Mouse (Mus musculus) liver, embryonic 13.5 days (tissue): ENCODE measurements around the gene Lgi4. TPM values are rescaled to one million over a fixed set of nuclear protein-coding genes. Genes with fewer than 3 reads are reported as not detected.

ENCODE experiments used
- ATAC-seq: fragments of 200-750 bp; cut with Nextera tagmentation; 2 replicates; pipeline ENCODE4 v1.8.0; 2017; ENCODE audit warnings: low read depth, mild to moderate bottlenecking, moderate number of reproducible peaks, moderate library complexity
- DNase-seq: peaks from one replicate; pipeline ENCODE4 v3.0.0; 2022
- H3K27ac ChIP-seq: fragments of 300-500 bp; sonication (generic); 2 replicates; pipeline ENCODE4 v1.5.1; 2015; ENCODE audit warnings: moderate library complexity, mild to moderate bottlenecking, inconsistent platforms
- H3K27me3 ChIP-seq: fragments of 300-500 bp; sonication (generic); 2 replicates; pipeline ENCODE4 v1.6.1; 2015; ENCODE audit warnings: mild to moderate bottlenecking, inconsistent platforms
- H3K36me3 ChIP-seq: fragments of 300-500 bp; sonication (generic); 2 replicates; pipeline ENCODE4 v1.6.1; 2015; ENCODE audit warnings: mild to moderate bottlenecking, inconsistent platforms
- H3K4me1 ChIP-seq: fragments of 300-500 bp; sonication (generic); replicated peaks from 2 replicates; pipeline ENCODE4 v1.6.1; 2015; ENCODE audit warnings: inconsistent platforms
- H3K4me2 ChIP-seq: fragments of 300-500 bp; sonication (generic); 2 replicates; pipeline ENCODE4 v1.6.1; 2015; ENCODE audit warnings: inconsistent platforms, mild to moderate bottlenecking, moderate library complexity
- H3K4me3 ChIP-seq: fragments of 300-500 bp; sonication (generic); replicated peaks from 2 replicates; pipeline ENCODE4 v1.5.1; 2015; ENCODE audit warnings: mild to moderate bottlenecking, inconsistent platforms
- H3K9ac ChIP-seq: fragments of 300-500 bp; sonication (generic); 2 replicates; pipeline ENCODE4 v1.6.1; 2015; ENCODE audit warnings: mild to moderate bottlenecking, inconsistent platforms
- H3K9me3 ChIP-seq: fragments of 300-500 bp; sonication (generic); replicated peaks from 2 replicates; pipeline ENCODE4 v1.6.1; 2016; ENCODE audit warnings: inconsistent platforms
- whole genome bisulfite sequencing: fragments of 180-500 bp; shearing (Covaris S2); methylation state at CpG from one replicate; pipeline ENCODE4 v1.1.7; 2015; ENCODE audit not compliant: insufficient replicate concordance; 5-methylcytosine and 5-hydroxymethylcytosine counted together
- polyA plus RNA-seq: library from polyadenylated mRNA; unstranded; fragments of >200 nt; fragmentation: Nextera tagmentation; extraction: Ambion mirVana; gene quantifications from 2 replicates; pipeline ENCODE4 v1.2.1, GENCODE M21; 2015

Gene Lgi4
- polyA plus RNA-seq, 1 experiment from 2014 or later = 0.13 TPM

DNA sequence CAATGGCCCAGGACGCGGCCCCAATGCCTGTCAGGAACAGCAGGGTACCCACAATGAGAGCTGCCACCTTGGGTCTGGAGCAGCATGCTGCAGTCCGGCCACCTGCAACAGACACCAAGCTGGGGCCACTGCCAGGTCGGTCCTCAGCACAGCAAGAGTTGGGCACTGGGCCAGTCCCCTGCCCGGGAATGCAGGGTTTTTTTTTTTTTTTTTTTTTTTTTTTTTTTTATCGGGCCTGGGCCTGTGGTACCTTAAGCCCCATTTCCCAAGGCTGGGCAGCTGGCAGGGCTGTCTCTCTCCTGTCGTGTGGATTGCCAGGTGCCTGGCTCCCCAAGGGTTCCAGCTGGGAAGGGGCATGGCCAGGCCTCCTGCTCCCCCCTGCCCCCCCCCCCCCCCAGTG, 49.9 kb downstream of the Lgi4 start:
- Histone ChIP-seq H3K27ac (no peak overlapping the region), H3K36me3 (no peaks in the 10 kb centered on the region), H3K9me3 (no peaks in the 10 kb centered on the region), H3K4me3 (no peak overlapping the region), H3K4me2 (no peak overlapping the region), H3K4me1 (peaks cover 41% of the 10 kb centered on the region), H3K9ac (no peak overlapping the region), H3K27me3 (no peaks in the 10 kb centered on the region)
- DNase-seq = no peak
- ATAC-seq = no peak
- 46% methylated on average over 7 of the region's 7 CpGs for WGBS

DNA sequence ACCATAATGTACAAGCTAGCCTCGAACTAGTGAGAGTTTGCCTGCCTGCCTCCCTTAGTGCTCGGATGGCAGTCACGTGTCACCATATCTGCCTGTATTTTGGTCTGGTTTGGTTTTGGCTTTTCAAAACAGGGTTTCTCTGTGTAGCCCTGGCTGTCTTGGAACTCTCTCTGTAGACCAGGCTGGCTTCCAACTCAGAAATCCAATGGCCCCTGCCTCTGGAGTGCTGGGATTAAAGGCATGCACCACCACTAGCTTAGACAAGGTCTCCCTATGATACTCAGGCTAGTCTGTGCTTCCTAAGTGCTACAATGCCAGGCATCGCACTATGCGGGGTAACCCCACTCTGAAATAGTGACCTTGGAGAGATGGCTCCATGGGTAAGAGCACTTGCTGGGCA, 50.7 kb downstream of the Lgi4 start:
- H3K4me3 ChIP-seq = no peak overlapping the region
- no peak for DNase-seq
- no peak overlapping the region for H3K4me2 ChIP-seq
- 67% methylated on average over 5 of the region's 5 CpGs for WGBS
- H3K9me3 ChIP-seq = no peaks in the 10 kb centered on the region
- no peaks in the 10 kb centered on the region for H3K27me3 ChIP-seq
- no peaks in the 10 kb centered on the region for H3K36me3 ChIP-seq
- no peak overlapping the region for H3K9ac ChIP-seq
- peaks cover 41% of the 10 kb centered on the region for H3K4me1 ChIP-seq
- no peak for ATAC-seq
- no peak overlapping the region for H3K27ac ChIP-seq

DNA sequence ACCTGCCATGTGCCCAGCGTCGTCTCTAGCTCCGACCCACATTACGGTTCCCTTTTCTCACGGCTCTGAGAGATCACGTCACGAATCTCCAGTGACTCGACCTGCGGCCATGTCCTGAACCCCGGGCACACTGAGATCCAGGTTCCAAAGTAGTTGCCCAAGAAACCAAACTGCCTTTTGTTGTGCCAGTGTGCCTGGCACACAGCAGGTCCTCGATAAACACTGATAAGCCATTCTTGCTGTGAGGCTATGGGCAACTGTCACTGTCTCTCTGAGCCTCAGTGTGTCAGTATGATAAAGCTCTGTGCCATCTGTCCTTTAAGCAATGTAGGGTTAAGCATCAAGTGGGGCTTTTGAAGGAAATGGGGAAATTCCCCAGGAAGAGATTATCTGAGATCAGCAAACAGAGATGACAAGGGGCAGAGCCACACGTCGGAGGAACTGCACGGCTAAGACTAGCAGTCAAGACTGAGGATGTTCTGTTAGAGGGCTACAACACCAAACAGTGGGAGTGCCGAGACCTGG, 51.8 kb downstream of the Lgi4 start:
- no peak for ATAC-seq
- 45% methylated on average over 15 of the region's 15 CpGs for WGBS

DNA sequence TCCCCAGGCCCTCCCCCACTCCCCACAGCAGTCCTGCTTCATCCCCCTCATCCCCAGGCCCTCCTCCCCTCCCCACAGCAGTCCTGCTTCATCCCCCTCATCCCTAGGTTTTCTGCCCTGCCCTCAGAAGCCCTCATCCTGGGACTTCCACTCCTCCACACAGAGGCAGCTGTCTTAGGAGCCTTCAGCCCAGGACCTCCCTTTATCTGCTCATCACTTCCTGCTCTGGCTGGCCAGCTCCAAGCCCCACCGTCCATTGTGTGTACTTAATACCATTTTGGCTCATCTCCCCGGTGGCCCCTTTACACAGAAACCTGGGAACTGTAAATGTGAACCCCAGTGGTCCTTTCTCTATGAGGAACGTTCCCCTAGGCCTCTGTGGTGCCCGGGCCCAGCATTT, 52.9 kb downstream of the Lgi4 start:
- WGBS = 19% methylated on average over 4 of the region's 4 CpGs
- Histone ChIP-seq H3K4me3 (no peak overlapping the region), H3K27me3 (no peaks in the 10 kb centered on the region), H3K36me3 (no peaks in the 10 kb centered on the region), H3K27ac (no peak overlapping the region), H3K4me2 (no peak overlapping the region), H3K4me1 (peaks cover 57% of the 10 kb centered on the region), H3K9me3 (no peaks in the 10 kb centered on the region), H3K9ac (no peak overlapping the region)
- no peak for DNase-seq
- ATAC-seq = no peak

More for the DNA sequence above, 51.8 kb downstream of the Lgi4 start:
- Histone ChIP-seq H3K36me3 (no peaks in the 10 kb centered on the region), H3K4me1 (peaks cover 46% of the 10 kb centered on the region), H3K27me3 (no peaks in the 10 kb centered on the region), H3K27ac (peak overlapping the region; percentile 13; the same call in 1 of the 2 replicates), H3K4me3 (no peak overlapping the region), H3K4me2 (no peak overlapping the region), H3K9ac (no peak overlapping the region; the same call in 1 of the 2 replicates), H3K9me3 (no peaks in the 10 kb centered on the region)
- DNase-seq = no peak

DNA sequence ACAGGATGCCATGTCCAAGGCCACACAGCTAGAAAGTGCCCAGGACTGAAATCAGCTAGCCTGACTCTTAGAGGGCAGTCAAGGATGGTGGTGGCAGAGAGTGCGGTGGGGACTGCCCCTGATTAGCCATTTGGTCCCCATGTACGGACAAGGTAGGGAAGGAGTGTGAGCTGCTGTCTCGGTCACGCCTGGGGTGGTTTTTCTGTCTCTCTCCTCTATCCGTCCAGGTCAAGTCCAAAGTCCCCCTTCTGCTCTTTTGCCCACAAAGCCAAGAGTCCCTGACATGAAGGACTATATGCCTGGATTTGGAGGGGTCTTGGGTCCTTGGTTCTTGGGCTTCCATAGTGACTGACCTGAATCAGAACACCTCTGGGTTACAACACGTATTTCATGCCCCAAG, 54.7 kb downstream of the Lgi4 start:
- H3K27me3 ChIP-seq = no peaks in the 10 kb centered on the region
- 66% methylated on average over 6 of the region's 6 CpGs for WGBS
- peak overlapping the region; percentile 43 for H3K4me2 ChIP-seq
- no peak overlapping the region; the same call in 1 of the 2 replicates for H3K27ac ChIP-seq
- no peaks in the 10 kb centered on the region for H3K9me3 ChIP-seq
- peak overlapping the region; percentile 43 for H3K4me3 ChIP-seq
- no peak overlapping the region for H3K9ac ChIP-seq
- ATAC-seq (no peak), DNase-seq (no peak)
- H3K4me1 ChIP-seq = peaks cover 55% of the 10 kb centered on the region
- no peaks in the 10 kb centered on the region for H3K36me3 ChIP-seq

DNA sequence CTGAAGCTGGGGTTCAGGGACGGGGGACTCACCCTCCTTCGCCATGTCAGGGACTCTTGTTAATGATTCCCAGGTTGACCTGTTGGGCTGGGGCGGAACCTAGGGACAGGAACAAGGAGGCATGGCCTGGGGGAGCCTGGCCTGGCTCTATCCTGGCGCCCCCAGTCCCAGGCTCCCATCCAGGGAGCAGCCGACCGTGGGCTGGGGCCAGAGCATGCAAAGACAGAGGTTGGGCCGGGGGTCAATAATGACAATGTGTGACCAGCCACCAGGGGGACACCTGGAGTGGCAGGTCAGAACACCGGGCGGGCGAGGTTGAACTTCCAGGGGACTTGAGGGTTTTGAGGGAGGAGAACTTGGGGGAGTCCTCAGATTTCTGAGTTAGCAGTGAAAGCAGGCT, 55.5 kb downstream of the Lgi4 start:
- Histone ChIP-seq H3K9ac (peak overlapping the region; percentile 43), H3K4me2 (peak overlapping the region; percentile 43), H3K4me1 (peaks cover 51% of the 10 kb centered on the region), H3K9me3 (no peaks in the 10 kb centered on the region), H3K4me3 (peak overlapping the region; percentile 43), H3K36me3 (no peaks in the 10 kb centered on the region), H3K27me3 (no peaks in the 10 kb centered on the region), H3K27ac (peak overlapping the region; percentile 86)
- DNase-seq = no peak
- peak; percentile 16; the same call in 1 of the 2 replicates for ATAC-seq
- 51% methylated on average over 10 of the region's 10 CpGs for WGBS

DNA sequence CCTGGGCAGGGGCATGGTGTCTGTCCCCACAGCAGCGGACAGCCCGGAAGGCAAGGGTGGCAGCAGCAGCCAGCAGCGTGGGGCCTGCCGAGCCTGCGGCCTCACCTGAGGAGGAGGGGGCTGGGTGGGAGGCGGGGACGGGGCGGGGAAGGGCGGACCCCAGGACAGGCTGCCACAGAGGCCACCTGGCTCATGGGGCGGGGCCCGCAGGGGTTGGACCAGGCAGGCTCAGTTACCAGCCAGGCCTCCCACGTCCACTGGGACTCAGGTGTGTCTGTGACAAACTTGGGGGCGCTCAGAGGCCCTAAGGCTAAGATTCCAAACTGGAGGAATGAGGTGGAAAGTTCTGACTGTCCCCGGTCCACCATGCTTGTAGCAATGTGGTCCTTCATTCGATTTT, 56.0 kb downstream of the Lgi4 start, which contains the start of gene Hpn:
Gene Hpn, minus strand, starts transcription at position 109 of the 400 bp plus-strand sequence.
- WGBS = 16% methylated on average over 15 of the region's 15 CpGs
- H3K9ac ChIP-seq = peak within 1 kb of the TSS; percentile 43
- no peak for DNase-seq

DNA sequence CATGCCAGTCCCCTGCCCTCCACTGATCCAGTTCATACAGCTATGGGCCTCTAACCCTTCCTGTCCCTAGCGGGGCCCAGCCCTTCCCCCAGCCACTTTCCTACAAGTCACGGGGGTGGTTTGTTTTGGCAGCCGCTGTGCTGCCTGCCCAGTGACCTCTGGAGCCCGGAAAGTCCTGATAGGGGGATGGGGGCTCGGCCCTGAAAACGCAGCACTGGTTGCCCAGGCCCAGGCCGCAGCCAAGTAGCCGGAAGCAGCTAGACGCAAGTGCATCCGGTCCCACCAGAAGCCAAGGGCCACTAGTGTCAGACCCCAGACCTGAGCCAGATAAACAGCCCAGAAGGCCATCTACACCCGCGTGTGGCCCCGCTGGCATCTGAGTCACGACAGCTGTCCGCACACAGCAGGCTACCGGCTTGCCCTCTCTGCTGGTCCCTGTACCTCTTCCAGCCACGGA, 56.5 kb downstream of the Lgi4 start:
- Histone ChIP-seq H3K27ac (peak overlapping the region; percentile 86), H3K9me3 (no peaks in the 10 kb centered on the region), H3K36me3 (no peaks in the 10 kb centered on the region), H3K4me2 (peak overlapping the region; percentile 43), H3K4me1 (peaks cover 46% of the 10 kb centered on the region), H3K4me3 (peak overlapping the region; percentile 43; the same call in 1 of the 2 replicates), H3K27me3 (no peaks in the 10 kb centered on the region), H3K9ac (peak overlapping the region; percentile 43; the same call in 1 of the 2 replicates)
- DNase-seq (peak; percentile 25), ATAC-seq (peak; percentile 78)
- WGBS = 7% methylated on average over 17 of the region's 17 CpGs

More for the DNA sequence above, 56.0 kb downstream of the Lgi4 start, which contains the start of gene Hpn:
- no peaks in the 10 kb centered on the region for H3K27me3 ChIP-seq
- peak within 1 kb of the TSS; percentile 43 for H3K4me2 ChIP-seq
- no peaks in the 10 kb centered on the region for H3K36me3 ChIP-seq
- H3K4me1 ChIP-seq = peaks cover 46% of the 10 kb centered on the region
- no peaks in the 10 kb centered on the region for H3K9me3 ChIP-seq
- peak; percentile 71 for ATAC-seq
- peak within 1 kb of the TSS; percentile 86 for H3K27ac ChIP-seq
- H3K4me3 ChIP-seq = peak within 1 kb of the TSS; percentile 43

DNA sequence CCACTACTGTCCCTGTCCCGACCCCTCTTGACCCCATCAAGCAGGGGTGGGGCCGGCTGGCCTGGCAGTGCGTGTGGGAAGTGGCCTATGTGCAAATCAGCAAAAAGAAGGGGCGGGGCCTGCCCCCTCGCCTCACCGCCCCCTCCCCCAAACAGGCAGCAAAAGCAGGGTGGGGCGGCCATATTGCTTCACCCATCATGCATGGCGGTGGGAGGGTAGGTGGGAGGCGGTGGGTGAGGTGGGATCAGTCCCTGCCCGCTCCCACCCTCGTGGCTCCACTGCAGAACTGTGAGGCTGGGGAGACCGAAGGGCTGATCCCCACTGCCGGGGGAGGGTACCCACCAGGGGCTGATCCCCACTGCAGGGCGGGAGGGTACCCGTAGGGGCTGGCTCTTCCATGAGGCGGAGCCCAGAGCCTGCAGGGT, 57.6 kb downstream of the Lgi4 start:
- H3K9me3 ChIP-seq = no peaks in the 10 kb centered on the region
- H3K4me3 ChIP-seq = no peak overlapping the region
- H3K4me2 ChIP-seq = 0 out of 2 replicates have a peak overlapping the region, but pooled peaks have one; percentile 3
- 48% methylated on average over 16 of the region's 16 CpGs for WGBS
- no peaks in the 10 kb centered on the region for H3K27me3 ChIP-seq
- H3K4me1 ChIP-seq = peaks cover 36% of the 10 kb centered on the region
- DNase-seq = no peak
- ATAC-seq = no peak
- H3K9ac ChIP-seq = no peak overlapping the region
- peak overlapping the region; percentile 86 for H3K27ac ChIP-seq
- H3K36me3 ChIP-seq = no peaks in the 10 kb centered on the region

DNA sequence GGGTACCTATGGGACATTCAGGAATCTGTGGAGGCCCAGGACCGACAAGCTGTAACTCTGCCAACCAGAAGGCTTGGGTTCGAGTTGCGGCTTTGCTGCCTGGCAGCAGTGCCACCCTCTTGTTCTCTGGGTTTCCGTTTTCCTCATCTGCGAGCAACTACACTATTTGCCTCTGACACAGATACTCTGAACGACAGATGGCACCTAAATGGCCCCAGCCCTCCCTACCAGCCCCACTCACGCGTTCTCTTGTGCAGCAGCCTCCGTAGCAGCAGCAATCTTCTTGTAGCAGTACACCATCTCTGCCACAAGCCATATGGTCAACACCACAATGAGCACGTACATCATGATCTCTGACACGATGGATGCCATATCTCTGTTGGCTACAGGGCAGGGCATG, 58.3 kb downstream of the Lgi4 start:
- no peak for ATAC-seq
- no peak for DNase-seq
- H3K4me1 ChIP-seq = peaks cover 31% of the 10 kb centered on the region
- no peak overlapping the region for H3K27ac ChIP-seq
- H3K27me3 ChIP-seq = no peaks in the 10 kb centered on the region
- H3K4me3 ChIP-seq = no peak overlapping the region
- H3K9ac ChIP-seq = no peak overlapping the region
- no peak overlapping the region for H3K4me2 ChIP-seq
- H3K9me3 ChIP-seq = no peaks in the 10 kb centered on the region
- WGBS = 74% methylated on average over 11 of the region's 11 CpGs
- no peaks in the 10 kb centered on the region for H3K36me3 ChIP-seq

DNA sequence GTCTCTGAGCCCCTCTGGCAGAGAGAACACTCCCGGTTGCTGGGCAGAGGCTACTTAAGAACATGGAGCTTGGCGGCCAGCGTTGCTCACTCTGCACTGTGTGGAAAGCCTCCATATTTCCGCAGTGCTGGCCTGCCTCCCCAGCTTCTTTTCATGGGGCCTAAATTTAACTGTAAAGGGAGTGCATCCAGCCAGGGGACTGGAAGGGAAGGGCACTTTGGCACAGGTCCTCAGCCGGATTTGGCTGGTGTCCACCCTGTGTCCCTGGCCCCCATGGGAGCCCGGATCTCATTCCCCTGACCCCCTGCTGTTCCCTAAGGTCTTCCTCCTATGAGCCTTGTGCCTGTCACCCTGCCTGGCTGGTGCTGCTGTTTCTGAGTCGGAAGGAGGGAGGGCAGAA, 59.3 kb downstream of the Lgi4 start:
- H3K9me3 ChIP-seq = no peaks in the 10 kb centered on the region
- no peaks in the 10 kb centered on the region for H3K36me3 ChIP-seq
- H3K27ac ChIP-seq = no peak overlapping the region
- no peak for ATAC-seq
- no peak for DNase-seq
- no peak overlapping the region for H3K4me3 ChIP-seq
- peaks cover 22% of the 10 kb centered on the region for H3K4me1 ChIP-seq
- H3K4me2 ChIP-seq = no peak overlapping the region
- no peak overlapping the region for H3K9ac ChIP-seq
- 66% methylated on average over 7 of the region's 7 CpGs for WGBS
- H3K27me3 ChIP-seq = no peaks in the 10 kb centered on the region

DNA sequence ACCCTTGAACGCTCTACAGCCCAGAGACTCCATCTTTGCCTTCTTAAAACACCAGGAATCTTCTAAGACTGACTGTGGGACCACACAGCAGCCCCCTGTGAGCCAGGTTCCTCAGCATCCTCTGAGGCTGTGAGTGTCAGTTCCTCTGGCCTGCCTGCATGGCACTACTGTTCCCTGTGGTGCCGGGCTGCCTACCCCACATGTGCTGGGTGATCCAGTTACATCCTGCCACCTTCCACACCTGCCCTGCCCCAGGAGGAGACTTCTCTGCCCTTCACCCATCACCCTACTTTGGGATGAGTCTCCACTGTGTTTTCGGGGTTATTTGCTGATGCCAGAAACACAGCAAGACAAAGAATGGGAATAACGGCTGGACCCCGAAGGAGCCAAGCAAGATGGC, 60.4 kb downstream of the Lgi4 start:
- Histone ChIP-seq H3K27me3 (peaks cover 3% of the 10 kb centered on the region; the same call in 1 of the 2 replicates), H3K9me3 (no peaks in the 10 kb centered on the region), H3K27ac (no peak overlapping the region), H3K36me3 (no peaks in the 10 kb centered on the region), H3K4me1 (peaks cover 22% of the 10 kb centered on the region), H3K4me2 (no peak overlapping the region), H3K4me3 (no peak overlapping the region), H3K9ac (no peak overlapping the region)
- DNase-seq (no peak), ATAC-seq (no peak)
- WGBS = 69% methylated on average over 5 of the region's 5 CpGs
